Mouse (Mus musculus): ENCODE data around the gene Npb.
"Not testable (repeated sequence)": the region's sequence is repeated elsewhere in the genome, so short reads cannot be mapped to it uniquely, and the experiment has no call there.

The Npb gene
- long read RNA-seq, experiment 1: 0 reads
- long read RNA-seq, experiment 2: 0 reads

DNA sequence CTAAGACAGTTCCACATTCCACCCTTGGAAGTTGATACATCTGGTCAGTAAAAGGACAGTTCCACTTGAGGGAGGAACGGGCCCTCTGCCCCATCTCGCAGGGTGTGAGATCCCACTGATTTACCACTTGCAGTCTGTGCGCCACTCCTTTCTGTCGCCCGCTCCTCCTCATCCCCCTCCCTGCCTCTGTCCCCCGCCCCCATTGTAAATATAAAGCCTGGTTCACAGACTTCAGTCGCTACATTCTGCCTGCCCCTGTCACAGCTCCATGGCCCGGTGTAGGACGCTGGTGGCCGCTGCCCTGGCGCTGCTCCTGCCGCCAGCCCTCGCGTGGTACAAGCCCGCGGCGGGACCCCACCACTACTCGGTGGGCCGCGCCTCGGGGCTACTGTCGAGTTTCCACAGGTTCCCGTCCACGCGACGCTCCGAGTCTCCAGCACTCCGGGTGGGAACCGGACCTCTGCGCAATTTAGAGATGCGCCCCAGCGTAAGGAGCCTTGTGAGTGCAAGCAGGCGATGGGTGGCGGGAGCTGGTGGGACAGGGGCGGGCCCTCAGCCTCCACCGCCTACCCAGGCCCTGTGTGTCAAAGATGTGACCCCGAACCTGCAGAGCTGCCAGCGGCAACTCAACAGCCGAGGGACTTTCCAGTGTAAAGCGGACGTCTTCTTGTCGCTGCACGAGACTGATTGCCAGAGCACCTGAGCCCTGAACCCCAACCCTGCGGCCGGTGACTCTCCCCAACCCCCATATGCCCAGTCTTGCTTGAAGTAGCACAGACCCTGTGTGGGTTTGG is at the start of gene Npb:
Npb (plus strand) TSS at position 237 of the 794 bp plus-strand sequence.
- intact Hi-C loops (cut with DNase I): no loop called here

DNA sequence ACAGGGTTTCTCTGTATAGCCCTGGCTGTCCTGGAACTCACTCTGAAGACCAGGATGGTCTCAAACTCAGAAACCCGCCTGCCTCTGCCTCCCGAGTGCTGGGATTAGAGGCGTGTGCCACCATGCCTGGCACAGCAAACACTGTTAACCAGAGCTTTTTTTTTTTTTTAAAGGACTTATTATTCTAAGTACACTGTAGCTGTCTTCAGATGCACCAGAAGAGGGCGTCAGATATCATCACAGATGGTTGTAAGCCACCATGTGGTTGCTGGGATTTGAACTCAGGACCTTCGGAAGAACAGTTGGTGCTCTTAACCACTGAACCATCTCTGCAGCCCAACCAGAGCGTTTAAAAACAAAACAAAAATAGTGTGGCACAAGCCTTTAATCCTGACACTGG is 49.4 kb upstream of the Npb start:
- intact Hi-C loops (cut with DNase I): not testable (repeated sequence)

DNA sequence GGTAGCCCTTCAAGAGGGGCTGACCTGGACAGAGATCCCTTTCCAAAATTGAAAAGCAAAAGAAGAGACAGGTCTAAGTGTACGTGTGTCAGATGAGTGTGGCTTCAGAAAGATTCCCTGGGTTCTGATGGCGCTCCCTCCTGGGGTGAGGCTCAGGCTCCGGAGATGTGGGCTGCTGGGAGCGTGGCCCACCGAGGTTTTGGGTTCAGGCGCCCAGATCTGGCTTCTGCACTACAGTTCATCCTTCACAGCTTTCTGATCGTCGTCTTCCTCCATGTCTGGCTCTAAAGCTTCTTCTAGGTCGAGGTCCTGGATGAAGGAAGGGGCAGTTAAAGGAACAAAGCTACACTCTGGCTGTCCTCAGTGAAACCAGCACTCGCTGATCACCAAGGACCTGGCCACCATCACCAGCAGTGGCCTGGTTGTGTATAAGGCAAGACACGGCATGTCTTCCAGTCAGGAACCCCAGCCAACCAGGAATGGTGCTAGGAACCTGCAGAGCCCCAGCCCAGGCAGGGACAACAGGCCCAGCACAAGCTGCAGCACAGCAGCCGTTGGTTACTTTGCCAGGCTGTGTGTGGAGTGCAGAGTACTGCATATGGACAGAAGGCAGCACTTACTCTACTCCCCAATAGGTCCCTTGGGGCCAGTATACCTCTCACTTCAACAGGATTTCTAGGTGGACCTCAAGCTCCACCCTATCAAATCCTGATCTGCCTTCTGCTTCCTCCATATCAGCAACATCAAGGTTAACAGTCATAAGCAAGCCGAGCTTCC is 47.1 kb upstream of the Npb start:
- intact Hi-C loops (cut with DNase I): no loop called here

DNA sequence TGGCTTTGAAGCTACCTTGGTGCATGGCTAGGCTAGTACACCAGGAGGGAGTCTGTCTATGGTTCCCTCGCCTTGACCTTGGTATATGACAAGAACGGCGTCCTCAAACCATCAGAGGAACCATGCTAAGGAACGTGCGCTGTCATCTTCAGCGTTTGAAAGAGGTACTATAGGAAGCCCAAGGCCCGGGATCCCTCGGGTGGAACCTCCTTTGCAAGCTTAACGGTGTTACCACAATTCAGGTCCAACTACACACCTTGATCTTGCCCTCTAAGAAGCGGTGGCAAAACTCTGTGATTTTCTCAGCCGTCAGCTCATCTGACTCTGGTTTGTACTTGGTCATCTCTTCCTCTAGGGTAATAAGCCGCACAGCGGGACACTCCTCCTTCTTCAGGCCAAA is 45.3 kb upstream of the Npb start:
- intact Hi-C loops (cut with DNase I): no loop called here

DNA sequence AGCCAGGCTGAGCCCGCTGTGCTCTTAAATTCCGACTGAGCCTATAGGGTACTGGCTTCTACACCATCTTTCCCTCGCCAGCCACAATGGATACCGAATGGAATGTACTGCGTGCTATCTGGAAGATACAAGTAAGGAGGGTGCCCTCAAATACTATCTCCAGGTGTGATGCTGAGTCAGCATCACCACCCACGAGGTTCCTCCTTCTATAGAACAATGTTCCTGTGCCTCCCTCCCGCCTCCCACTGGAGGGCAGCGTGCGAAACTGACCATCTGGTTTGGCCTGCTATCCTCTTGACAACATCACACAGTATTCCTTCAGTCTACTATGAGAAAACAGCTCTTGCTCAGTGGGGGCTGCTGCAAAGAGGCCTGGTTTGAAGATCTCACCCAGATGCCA is 43.2 kb upstream of the Npb start:
- intact Hi-C loops (cut with DNase I): no loop called here

DNA sequence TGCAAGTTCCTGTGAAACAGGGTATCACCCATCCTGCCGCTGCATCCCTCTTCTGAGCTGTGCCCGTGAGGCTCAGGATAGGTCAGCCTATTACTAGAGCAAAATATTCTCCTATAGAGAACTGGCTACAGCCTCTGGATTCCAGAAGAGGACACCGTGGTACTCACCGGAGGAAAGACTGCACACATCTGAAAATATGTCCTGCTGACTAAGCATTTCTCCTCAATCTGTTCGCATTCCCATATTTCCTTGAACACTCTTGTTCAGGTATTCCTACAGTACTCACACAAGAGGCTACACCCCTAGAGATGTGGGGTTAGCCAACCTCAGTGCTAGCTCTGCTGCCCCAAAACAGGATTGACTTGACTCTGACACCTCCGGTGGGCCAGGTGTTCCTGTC is 40.0 kb upstream of the Npb start:
- intact Hi-C loops (cut with DNase I): no loop called here

DNA sequence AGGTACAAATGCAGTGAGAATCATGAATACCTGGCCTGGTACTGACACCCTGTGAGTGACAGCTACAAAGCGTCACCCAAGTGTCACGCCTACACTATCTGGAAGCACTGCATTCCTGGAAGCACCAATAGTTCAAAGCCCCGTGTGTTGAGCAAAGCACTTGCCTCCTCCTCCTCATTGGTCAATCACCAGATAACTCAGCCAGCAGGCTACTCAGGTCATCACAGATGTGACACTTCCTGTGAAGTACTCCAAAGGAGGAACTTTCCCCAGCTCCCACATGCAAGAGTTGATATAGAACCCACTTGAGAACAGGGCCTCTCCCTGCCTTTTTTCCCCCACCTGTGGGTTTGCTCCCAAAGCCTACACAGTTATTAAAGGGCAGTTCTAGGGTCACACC is 37.2 kb upstream of the Npb start:
- intact Hi-C loops (cut with DNase I): loop anchor here (5.0 kb wide), 1 partner anchor 54 kb away; no protein-coding TSS in a partner anchor

DNA sequence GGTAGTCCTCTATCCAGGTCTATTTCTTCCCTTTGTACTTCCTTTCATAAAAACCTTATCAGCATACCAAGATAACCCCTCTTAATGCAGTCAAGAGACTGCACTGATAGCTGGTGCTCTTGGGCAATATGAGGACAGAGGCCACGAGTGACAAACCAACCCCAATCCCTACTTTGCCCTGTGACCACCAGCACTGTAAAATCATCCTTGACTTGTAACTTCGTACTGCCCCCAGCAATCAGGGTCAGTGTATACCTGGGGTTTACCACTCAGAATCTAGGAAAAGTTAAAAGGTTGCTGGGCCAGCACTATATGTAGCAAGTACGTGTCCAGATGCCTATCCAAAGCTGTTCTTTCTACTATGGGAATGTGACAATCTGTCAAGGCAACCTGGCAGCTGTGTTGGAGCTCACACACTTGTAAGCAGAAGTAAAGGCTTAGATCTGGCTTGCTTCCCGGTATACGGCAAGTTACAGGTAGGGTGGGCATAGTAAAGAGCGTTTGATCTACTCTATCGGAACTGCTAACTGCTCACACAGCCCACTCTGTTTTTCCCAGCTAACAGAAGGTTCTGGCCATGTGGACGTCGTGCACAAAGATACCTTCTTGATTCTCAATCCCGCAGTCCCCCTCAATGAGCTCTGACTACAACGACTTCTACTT is 36.4 kb upstream of the Npb start:
- intact Hi-C loops (cut with DNase I): loop anchor here (5.0 kb wide), 1 partner anchor 55 kb away; no protein-coding TSS in a partner anchor

DNA sequence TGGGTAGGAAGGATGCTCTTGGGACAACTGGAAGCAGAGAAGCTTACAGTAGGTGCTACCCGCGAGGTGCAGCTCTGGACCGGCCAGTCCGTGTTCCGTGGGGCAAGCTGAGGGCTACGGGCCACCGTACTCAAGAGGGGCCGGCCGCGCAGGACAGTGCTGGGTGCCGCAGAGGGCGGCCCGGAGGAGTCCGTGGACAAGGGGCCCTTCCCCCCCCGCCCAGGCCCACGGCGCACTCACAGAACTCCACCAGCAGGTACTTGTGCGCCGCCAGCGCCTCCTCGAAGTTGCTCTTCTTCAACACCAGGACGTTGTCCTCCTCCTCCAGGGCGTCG is 35.9 kb upstream of the Npb start:
- intact Hi-C loops (cut with DNase I): loop anchor here (5.0 kb wide), 1 partner anchor 55 kb away; no protein-coding TSS in a partner anchor

DNA sequence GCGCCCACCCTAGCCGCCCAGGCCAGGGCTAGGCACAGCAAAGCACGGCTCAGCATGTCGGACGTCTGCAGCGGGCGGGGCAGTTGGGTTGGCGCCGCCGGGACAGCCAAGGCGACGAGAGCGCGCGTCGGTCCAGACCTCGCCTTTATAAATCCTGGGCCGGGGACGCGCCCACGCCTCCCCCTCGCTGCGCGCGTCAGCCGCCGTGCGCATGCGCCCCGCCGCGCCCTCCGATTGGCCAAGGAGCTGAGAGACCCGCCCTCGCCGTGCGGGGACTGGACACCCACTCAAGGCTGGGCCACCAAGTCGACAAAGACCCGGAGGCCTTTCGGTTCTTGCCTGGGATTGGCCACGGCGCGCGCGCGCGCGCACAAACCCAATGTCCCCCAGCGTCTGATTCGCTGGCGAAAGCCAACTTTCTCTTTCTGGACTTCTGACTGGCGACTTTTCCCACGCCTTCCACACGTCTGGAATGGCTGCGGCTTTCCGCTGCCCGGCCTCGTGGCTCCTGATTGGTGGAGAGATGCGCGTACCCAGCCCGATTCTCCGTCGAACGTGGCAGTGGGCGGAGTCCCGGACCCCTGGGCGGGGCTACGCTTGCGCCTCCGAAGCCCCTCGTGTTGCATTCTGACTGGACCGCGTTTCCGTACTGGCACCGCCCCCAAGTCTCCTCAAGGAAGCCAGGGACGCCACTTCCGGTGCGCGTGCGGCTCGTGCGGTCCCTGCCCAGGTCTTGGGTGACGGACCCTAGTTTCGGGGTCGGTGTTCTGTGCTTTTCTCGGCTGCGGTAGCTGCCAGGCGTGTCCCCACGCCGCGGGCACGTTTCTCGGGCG is 35.3 kb upstream of the Npb start, which contains the start of gene P4hb:
P4hb (minus strand) TSS at position 502 of the 833 bp plus-strand sequence.
- intact Hi-C loops (cut with DNase I): loop anchor here (5.0 kb wide), 1 partner anchor 56 kb away; no protein-coding TSS in a partner anchor

DNA sequence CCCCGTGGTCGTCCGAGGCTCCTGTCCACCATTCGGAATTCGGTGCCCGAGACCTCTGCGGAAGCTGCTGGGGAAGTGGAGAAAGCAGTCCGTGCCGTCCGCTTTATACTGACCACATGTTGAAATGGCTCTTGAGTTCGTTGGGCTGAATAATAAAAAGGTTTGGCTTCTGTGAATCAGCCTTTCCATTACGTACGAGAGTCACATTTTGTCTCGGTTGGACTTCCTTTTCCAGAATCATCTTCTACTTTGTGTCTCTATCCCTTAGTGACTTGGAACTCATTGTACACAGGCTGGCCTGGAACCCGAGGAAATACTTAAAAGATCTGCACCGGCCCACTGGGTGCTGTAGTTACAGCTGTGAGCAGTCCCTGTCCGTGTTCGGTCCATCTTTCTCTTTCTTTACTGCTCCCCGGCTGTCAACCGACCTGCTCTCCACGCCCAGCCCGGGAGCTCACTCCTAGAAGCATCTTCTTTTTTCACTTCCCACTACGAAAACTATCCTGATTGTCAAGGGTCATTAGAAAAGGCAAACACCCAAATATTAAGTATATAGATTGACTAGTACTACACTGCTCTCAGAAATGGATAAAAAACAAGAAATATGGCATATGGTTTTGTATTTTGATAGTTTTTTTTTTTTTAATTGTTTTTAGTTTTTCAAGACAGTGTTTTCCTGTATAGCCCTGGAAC is 34.5 kb upstream of the Npb start:
- intact Hi-C loops (cut with DNase I): loop anchor here (5.0 kb wide), 1 partner anchor 56 kb away; no protein-coding TSS in a partner anchor

DNA sequence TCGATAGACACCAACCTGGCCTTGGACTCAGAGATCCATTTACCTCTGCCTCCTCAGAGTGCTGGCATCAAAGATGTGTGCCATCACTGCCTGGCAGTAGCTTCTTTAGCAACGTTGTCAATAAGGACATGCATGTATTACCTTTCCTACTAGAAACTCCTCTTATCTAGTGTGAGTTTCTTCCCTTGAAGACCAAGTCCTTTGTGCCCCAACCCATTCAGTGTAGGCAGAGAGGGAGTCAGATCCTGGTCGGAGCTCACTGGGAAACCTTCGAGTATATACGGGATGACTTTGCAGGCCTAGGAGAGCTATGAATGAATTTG is 34.0 kb upstream of the Npb start:
- intact Hi-C loops (cut with DNase I): loop anchor here (5.0 kb wide), 1 partner anchor 57 kb away; no protein-coding TSS in a partner anchor

DNA sequence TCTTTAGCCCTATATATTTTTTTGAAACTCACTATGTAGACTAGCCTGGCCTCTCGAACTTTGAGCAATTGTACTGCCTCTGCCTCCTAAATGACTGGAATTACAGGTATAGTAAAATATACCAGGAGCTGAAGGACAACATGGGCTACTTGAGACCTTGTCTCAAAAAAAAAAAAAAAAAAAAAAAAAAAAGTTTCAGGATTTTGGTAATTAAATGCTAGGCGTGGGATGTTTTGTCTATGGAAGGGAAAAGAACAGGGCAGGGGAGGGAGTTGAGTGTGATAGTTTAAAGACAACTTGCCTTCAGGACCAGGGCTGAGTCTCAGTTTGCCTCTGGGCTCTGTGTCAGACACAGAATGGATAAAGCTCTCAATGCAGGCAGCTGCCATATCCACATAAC is 33.2 kb upstream of the Npb start:
- intact Hi-C loops (cut with DNase I): loop anchor here (5.0 kb wide), 1 partner anchor 37 kb away; no protein-coding TSS in a partner anchor

DNA sequence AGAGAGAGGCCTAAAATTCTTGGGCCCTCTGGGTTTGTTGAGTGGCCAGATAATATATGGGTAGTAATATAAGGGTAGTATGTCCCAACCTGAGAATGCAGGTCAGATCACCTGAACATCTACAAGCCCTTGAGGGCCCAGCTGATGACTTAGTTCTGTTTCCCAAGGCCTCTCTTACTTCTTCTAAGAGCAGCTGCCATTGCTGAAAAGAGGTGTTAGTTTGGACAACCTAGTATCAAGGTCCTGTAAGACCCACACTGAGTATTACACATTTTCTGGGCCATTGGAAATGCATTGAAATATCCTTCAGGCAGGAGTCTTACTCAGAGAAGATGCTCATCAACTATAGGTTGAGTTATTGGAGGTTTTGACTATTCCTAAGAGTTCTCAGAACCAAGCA is 32.3 kb upstream of the Npb start:
- intact Hi-C loops (cut with DNase I): loop anchor here (5.0 kb wide), 1 partner anchor 36 kb away; no protein-coding TSS in a partner anchor

DNA sequence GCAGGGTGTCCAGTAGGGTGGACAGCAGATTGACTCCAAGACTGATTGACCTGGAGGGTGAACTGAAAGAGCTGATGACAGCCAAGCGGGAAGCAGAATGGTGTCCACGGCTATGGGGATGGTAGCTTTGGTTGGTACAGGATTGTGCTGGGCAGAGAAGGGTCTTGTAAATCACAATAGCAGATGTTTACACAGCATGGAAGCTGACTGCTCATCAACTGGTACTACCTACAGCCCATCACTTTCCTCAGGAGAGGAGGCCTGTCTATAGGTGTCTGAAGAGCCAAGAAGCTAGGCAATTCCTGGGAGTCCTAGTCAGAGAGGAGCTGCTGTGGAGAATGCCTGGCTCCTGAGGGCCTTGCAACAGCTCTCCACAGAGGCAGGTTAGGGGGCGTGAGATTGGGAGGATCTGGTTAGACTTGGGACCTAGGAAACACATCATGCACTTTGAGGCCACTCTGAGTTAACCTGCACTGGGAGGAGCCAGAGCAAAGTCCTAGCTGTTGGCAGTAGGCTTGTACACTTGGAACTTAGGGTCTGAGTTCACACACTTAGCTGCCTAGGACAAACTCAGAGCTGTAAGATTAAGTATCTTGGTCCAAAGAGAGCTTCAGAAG is 31.8 kb upstream of the Npb start:
- intact Hi-C loops (cut with DNase I): loop anchor here (5.0 kb wide), 1 partner anchor 36 kb away; no protein-coding TSS in a partner anchor

DNA sequence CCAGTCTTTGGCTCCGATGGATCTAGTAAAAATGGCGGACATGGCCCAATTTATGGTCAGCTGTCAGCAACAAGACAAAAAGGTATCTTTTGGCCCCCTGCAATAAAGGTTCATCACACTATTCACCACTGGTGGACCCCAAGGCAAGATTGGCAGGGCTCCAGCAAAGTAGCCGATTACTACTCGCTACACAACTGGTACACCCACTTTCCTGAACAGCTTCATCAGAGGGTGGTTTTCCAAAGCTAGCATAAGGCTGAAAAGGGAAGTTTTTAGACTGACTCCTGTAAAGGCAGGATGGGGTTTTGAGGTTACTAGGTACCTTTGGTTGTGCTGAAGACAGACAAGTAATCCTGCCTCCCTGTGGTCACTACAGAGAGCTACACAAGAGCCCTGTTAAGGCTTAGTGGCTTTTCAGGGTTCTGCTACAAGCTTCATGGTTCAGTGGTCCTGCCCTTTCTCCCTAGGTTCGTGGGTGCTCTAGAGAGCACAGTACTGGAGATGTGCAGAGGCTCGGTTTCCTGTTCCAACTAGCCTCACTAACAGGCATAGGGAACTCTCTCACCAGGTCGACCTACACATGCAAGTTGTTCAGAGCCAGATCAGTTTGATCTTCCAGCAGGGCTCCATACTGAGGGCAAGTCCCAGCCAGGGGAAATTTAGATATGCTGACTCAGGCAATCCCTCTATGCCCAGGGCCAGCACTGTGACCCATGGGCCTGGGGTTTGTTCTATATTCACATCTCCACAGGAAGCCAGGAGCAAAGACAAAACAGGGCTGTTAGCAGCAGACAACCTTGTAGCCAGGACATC is 30.9 kb upstream of the Npb start:
- intact Hi-C loops (cut with DNase I): loop anchor here (5.0 kb wide), 1 partner anchor 35 kb away; no protein-coding TSS in a partner anchor

DNA sequence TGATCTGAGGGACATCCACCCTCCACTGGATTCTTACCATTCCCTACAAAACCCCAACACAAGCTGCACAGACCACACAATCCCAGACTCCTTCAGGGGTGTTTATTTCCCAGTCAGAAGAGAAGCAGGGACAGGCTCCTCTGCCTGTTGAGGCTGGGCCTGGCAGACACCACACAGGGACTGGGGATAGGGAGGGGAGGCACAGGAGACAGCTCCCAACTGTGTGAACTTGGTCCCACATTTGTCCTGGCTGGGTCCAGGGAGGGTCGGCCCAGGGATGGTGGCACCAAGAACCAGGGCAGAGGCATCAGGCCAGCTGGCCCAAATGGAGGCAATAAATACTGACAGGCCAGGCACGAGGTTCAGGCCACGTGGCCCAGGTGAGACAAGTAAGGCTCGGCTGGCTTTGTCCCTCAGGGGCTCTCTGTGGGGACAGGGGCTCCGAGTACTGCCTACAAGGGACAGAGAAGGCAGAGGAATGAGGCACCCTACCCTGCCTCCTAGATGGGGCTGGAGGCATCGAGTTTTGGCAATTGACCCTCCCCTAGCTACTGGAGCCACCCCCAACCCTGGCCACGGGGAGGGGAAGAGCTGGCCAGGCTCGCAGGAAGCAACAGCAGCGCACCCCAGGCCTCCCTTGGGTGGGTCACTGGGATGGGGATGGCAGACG is 30.1 kb upstream of the Npb start:
- intact Hi-C loops (cut with DNase I): loop anchor here (5.0 kb wide), 1 partner anchor 34 kb away; no protein-coding TSS in a partner anchor

DNA sequence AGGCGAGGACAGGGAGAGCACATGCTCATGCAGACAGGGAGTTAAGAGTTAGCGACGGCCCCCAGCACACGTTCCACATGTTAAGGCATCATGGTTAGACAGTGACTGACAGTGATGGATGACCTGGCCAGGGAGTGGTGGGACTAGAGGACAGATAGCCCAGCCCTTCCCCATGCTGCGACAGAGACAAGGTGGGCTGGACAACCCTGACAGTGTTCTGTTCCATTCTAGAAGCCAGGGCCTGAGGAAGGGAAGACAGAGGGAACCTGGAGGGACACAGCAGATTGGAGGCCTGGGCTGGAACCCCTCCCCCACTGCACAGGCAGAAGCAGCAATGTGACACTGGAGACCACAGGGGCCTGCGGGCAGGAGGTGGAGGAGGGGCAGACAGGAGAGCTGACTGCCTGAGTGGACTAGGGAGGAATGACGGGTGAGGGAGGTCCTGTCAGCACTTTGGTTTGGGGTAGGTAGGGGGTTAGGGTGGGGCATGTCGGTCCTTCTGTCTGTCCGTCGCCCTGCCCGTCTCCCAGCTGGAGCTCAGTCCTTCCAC is 29.5 kb upstream of the Npb start:
- intact Hi-C loops (cut with DNase I): loop anchor here (5.0 kb wide), 1 partner anchor 34 kb away; no protein-coding TSS in a partner anchor
